Mouse (Mus musculus): ENCODE results near the gene Cd3d.

DNA sequence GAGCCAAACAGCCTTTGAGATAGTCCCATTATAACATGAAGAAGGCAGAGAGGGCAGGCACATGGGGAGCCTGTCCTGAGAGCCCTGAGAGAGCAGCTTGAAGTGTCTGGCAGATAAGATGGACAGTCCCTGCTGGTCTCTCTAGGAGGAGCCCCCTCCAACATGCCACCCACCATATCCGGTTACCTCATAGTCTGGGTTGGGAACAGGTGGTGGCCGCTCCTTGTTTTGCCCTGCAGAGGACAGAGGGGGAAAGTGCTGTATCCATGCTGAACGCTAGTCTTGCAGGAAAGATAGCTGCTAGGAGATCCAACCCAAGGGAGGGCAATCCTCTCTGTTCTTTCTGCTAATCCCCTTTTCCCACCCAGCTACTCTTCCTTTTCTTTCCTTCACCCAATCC lies 18.7 kb downstream of the Cd3d start:
- no peak for TF ChIP-seq CTCF (IDR thresholded peaks at IDR 0.05; ENCODE audit: borderline replicate concordance, control insufficient read depth, extremely low read depth, insufficient read depth, low read length, poor library complexity)
- TF ChIP-seq POLR2A (IDR thresholded peaks at IDR 0.05; ENCODE audit: control insufficient read depth, extremely low read depth, insufficient read depth, low read length, poor library complexity) = no peak
